Mouse (Mus musculus) midbrain, embryonic 13.5 days (tissue): ENCODE results near the gene Neurl1a. TPM values are rescaled to one million over a fixed set of nuclear protein-coding genes. Genes with fewer than 3 reads are reported as not detected.

Experiments
- ATAC-seq: fragments of 200-750 bp; cut with Nextera tagmentation; 2 replicates; pipeline ENCODE4 v1.8.0; 2017; ENCODE audit warnings: mild to moderate bottlenecking, moderate TSS enrichment, moderate library complexity
- H3K27ac ChIP-seq: fragments of 300-500 bp; sonication (generic); 2 replicates; pipeline ENCODE4 v1.5.1; 2015; ENCODE audit warnings: inconsistent platforms, mild to moderate bottlenecking, moderate library complexity
- H3K27me3 ChIP-seq: fragments of 300-500 bp; sonication (generic); 2 replicates; pipeline ENCODE4 v1.6.1; 2015; ENCODE audit warnings: mild to moderate bottlenecking, inconsistent platforms
- H3K36me3 ChIP-seq: fragments of 300-500 bp; sonication (generic); 2 replicates; pipeline ENCODE4 v1.6.1; 2015; ENCODE audit warnings: mild to moderate bottlenecking, inconsistent platforms
- H3K4me1 ChIP-seq: fragments of 300-500 bp; sonication (generic); replicated peaks from 2 replicates; pipeline ENCODE4 v1.6.1; 2015; ENCODE audit warnings: inconsistent platforms
- H3K4me2 ChIP-seq: fragments of 300-500 bp; sonication (generic); replicated peaks from 2 replicates; pipeline ENCODE4 v1.6.1; 2015; ENCODE audit warnings: moderate library complexity, mild to moderate bottlenecking, inconsistent platforms
- H3K4me3 ChIP-seq: fragments of 300-500 bp; sonication (generic); replicated peaks from 2 replicates; pipeline ENCODE4 v1.5.1; 2015; ENCODE audit warnings: mild to moderate bottlenecking, inconsistent platforms
- H3K9ac ChIP-seq: fragments of 300-500 bp; sonication (generic); replicated peaks from 2 replicates; pipeline ENCODE4 v1.6.1; 2015; ENCODE audit warnings: mild to moderate bottlenecking, inconsistent platforms
- H3K9me3 ChIP-seq: fragments of 300-500 bp; sonication (generic); 2 replicates; pipeline ENCODE4 v1.6.1; 2016; ENCODE audit warnings: mild to moderate bottlenecking, inconsistent platforms
- WGBS: fragments of 180-500 bp; shearing (Covaris S2); methylation state at CpG from one replicate; pipeline ENCODE4 v1.1.7; 2015; 5-methylcytosine and 5-hydroxymethylcytosine counted together
- polyA plus RNA-seq: library from polyadenylated mRNA; unstranded; fragments of >200 nt; fragmentation: Nextera tagmentation; extraction: Ambion mirVana; gene quantifications from 2 replicates; pipeline ENCODE4 v1.2.1, GENCODE M21; 2015

Gene Neurl1a
- polyA plus RNA-seq, 1 experiment from 2014 or later, result 5.9 TPM

GRCm38 (mm10) chr19:47148267-47148847 lies 30.3 kb upstream of the Neurl1a start:
- Histone ChIP-seq H3K27me3 (no peaks in the 10 kb centered on the region), H3K9me3 (no peaks in the 10 kb centered on the region), H3K27ac (no peak overlapping the region), H3K4me2 (no peak overlapping the region), H3K4me1 (0 out of 2 replicates have a peak, but pooled peaks cover 5% of the 10 kb centered on the region), H3K9ac (no peak overlapping the region), H3K4me3 (no peak overlapping the region), H3K36me3 (no peaks in the 10 kb centered on the region)
- 79% methylated on average over 5 of the region's 5 CpGs for WGBS
- no peak for ATAC-seq

- no peak overlapping the region for H3K4me2 ChIP-seq
- ATAC-seq, result no peak
- no peak overlapping the region for H3K9ac ChIP-seq
- no peaks in the 10 kb centered on the region for H3K9me3 ChIP-seq
- H3K27ac ChIP-seq, result no peak overlapping the region
- 68% methylated on average over 4 of the region's 4 CpGs for WGBS
- H3K36me3 ChIP-seq, result no peaks in the 10 kb centered on the region
- H3K4me1 ChIP-seq, result 0 out of 2 replicates have a peak, but pooled peaks cover 5% of the 10 kb centered on the region
- no peak overlapping the region for H3K4me3 ChIP-seq
- no peaks in the 10 kb centered on the region for H3K27me3 ChIP-seq
Observed at GRCm38 (mm10) chr19:47149854-47150253, 28.8 kb upstream of the Neurl1a start.

- H3K4me1 ChIP-seq, result 0 out of 2 replicates have a peak, but pooled peaks cover 5% of the 10 kb centered on the region
- peak overlapping the region; percentile 62 for H3K4me2 ChIP-seq
- peak overlapping the region; percentile 38 for H3K4me3 ChIP-seq
- WGBS, result 22% methylated on average over 32 of the region's 32 CpGs
- no peaks in the 10 kb centered on the region for H3K27me3 ChIP-seq
- H3K9ac ChIP-seq, result peak overlapping the region; percentile 63
- no peaks in the 10 kb centered on the region for H3K9me3 ChIP-seq
- no peak overlapping the region for H3K27ac ChIP-seq
- H3K36me3 ChIP-seq, result no peaks in the 10 kb centered on the region
- peak; percentile 62 for ATAC-seq
Observed at GRCm38 (mm10) chr19:47151332-47152061, 27.1 kb upstream of the Neurl1a start.

GRCm38 (mm10) chr19:47152062-47152369 lies 26.6 kb upstream of the Neurl1a start:
- no peak; the same call in 1 of the 2 replicates for ATAC-seq
- H3K9me3 ChIP-seq, result no peaks in the 10 kb centered on the region
- no peak overlapping the region for H3K27ac ChIP-seq
- peak overlapping the region; percentile 62 for H3K4me2 ChIP-seq
- WGBS, result 62% methylated on average over 12 of the region's 12 CpGs
- H3K4me1 ChIP-seq, result 0 out of 2 replicates have a peak, but pooled peaks cover 5% of the 10 kb centered on the region
- no peaks in the 10 kb centered on the region for H3K36me3 ChIP-seq
- H3K4me3 ChIP-seq, result peak overlapping the region; percentile 38
- H3K9ac ChIP-seq, result peak overlapping the region; percentile 63
- no peaks in the 10 kb centered on the region for H3K27me3 ChIP-seq

- 94% methylated on average over 7 of the region's 7 CpGs for WGBS
- ATAC-seq, result no peak
Observed at GRCm38 (mm10) chr19:47153767-47154166, 24.9 kb upstream of the Neurl1a start.

GRCm38 (mm10) chr19:47157664-47158063 lies 21.0 kb upstream of the Neurl1a start, which contains the start of gene Calhm3:
TSS of gene Calhm3 (minus strand) at chr19:47157764.
- no peak within 1 kb of the TSS for H3K4me3 ChIP-seq
- no peak for ATAC-seq
- H3K27me3 ChIP-seq, result no peaks in the 10 kb centered on the region
- H3K4me2 ChIP-seq, result no peak within 1 kb of the TSS
- 83% methylated on average over 11 of the region's 11 CpGs for whole genome bisulfite sequencing
- H3K27ac ChIP-seq, result no peak within 1 kb of the TSS
- no peak within 1 kb of the TSS for H3K9ac ChIP-seq
- H3K9me3 ChIP-seq, result no peaks in the 10 kb centered on the region
- no peaks in the 10 kb centered on the region for H3K4me1 ChIP-seq
- H3K36me3 ChIP-seq, result no peaks in the 10 kb centered on the region

More at GRCm38 (mm10) chr19:47153767-47154166, 24.9 kb upstream of the Neurl1a start:
- H3K9me3 ChIP-seq, result no peaks in the 10 kb centered on the region
- H3K27me3 ChIP-seq, result no peaks in the 10 kb centered on the region
- no peak overlapping the region for H3K4me2 ChIP-seq
- H3K4me3 ChIP-seq, result no peak overlapping the region
- no peak overlapping the region for H3K27ac ChIP-seq
- H3K9ac ChIP-seq, result no peak overlapping the region
- no peaks in the 10 kb centered on the region for H3K36me3 ChIP-seq
- 0 out of 2 replicates have a peak, but pooled peaks cover 5% of the 10 kb centered on the region for H3K4me1 ChIP-seq

- Histone ChIP-seq H3K4me2 (no peak overlapping the region), H3K9ac (no peak overlapping the region), H3K27me3 (no peaks in the 10 kb centered on the region), H3K4me3 (no peak overlapping the region), H3K27ac (no peak overlapping the region), H3K4me1 (no peaks in the 10 kb centered on the region), H3K9me3 (no peaks in the 10 kb centered on the region), H3K36me3 (no peaks in the 10 kb centered on the region)
- no peak for ATAC-seq
- 67% methylated on average over 4 of the region's 4 CpGs for WGBS
Observed at GRCm38 (mm10) chr19:47161669-47162068, 17.0 kb upstream of the Neurl1a start.

- Histone ChIP-seq H3K4me1 (no peaks in the 10 kb centered on the region; the same call in 1 of the 2 replicates), H3K4me3 (no peak overlapping the region), H3K27me3 (no peaks in the 10 kb centered on the region), H3K9ac (no peak overlapping the region), H3K27ac (no peak overlapping the region), H3K36me3 (no peaks in the 10 kb centered on the region), H3K9me3 (no peaks in the 10 kb centered on the region), H3K4me2 (no peak overlapping the region)
- no peak for ATAC-seq
- WGBS, result 96% methylated on average over 6 of the region's 6 CpGs
Observed at GRCm38 (mm10) chr19:47163176-47163744, 15.4 kb upstream of the Neurl1a start.

GRCm38 (mm10) chr19:47166758-47167157 lies 11.9 kb upstream of the Neurl1a start:
- Histone ChIP-seq H3K4me3 (no peak overlapping the region), H3K9ac (no peak overlapping the region), H3K27me3 (no peaks in the 10 kb centered on the region), H3K27ac (no peak overlapping the region), H3K4me2 (no peak overlapping the region), H3K36me3 (no peaks in the 10 kb centered on the region), H3K4me1 (no peaks in the 10 kb centered on the region; the same call in 1 of the 2 replicates), H3K9me3 (no peaks in the 10 kb centered on the region)
- no peak for ATAC-seq
- 8% methylated on average over 3 of the region's 3 CpGs for WGBS

GRCm38 (mm10) chr19:47167617-47168214 lies 10.9 kb upstream of the Neurl1a start:
- Histone ChIP-seq H3K9ac (no peak overlapping the region), H3K36me3 (no peaks in the 10 kb centered on the region), H3K27ac (no peak overlapping the region), H3K4me2 (no peak overlapping the region), H3K9me3 (no peaks in the 10 kb centered on the region), H3K27me3 (no peaks in the 10 kb centered on the region), H3K4me3 (no peak overlapping the region), H3K4me1 (no peaks in the 10 kb centered on the region; the same call in 1 of the 2 replicates)
- ATAC-seq, result no peak
- 42% methylated on average over 7 of the region's 7 CpGs for WGBS

GRCm38 (mm10) chr19:47168223-47168622 lies 10.4 kb upstream of the Neurl1a start:
- ATAC-seq, result 0 out of 2 replicates have a peak, but pooled peaks have one; percentile 60
- Histone ChIP-seq H3K27ac (no peak overlapping the region), H3K9ac (no peak overlapping the region), H3K4me2 (peak overlapping the region; percentile 31), H3K9me3 (no peaks in the 10 kb centered on the region), H3K4me3 (no peak overlapping the region), H3K4me1 (no peaks in the 10 kb centered on the region; the same call in 1 of the 2 replicates), H3K36me3 (no peaks in the 10 kb centered on the region), H3K27me3 (no peaks in the 10 kb centered on the region)
- 7% methylated on average over 13 of the region's 13 CpGs for WGBS
